Mouse (Mus musculus) right cerebral cortex, postnatal 4 days (tissue): ENCODE results near the gene Rbm28.

ENCODE experiments used
- DNase-seq: peaks from one replicate; pipeline ENCODE4 v3.0.0-alpha.2; 2022

Rbm28 gene

GRCm38 (mm10) chr6:29164314-29165244 lies at the start of gene Rbm28:
Rbm28 (minus strand) TSS chr6:29165006.
- peak; percentile 75 for DNase-seq

GRCm38 (mm10) chr6:29214245-29214644 lies 49.4 kb upstream of the Rbm28 start:
- DNase-seq: no peak

GRCm38 (mm10) chr6:29213436-29213835 lies 48.6 kb upstream of the Rbm28 start:
- no peak for DNase-seq

- DNase-seq: peak; percentile 75
Observed at GRCm38 (mm10) chr6:29211806-29212492, 47.1 kb upstream of the Rbm28 start.

- no peak for DNase-seq
Observed at GRCm38 (mm10) chr6:29211146-29211545, 46.3 kb upstream of the Rbm28 start.

GRCm38 (mm10) chr6:29210231-29210936 lies 45.6 kb upstream of the Rbm28 start:
- no peak for DNase-seq

- DNase-seq: no peak
Observed at GRCm38 (mm10) chr6:29208178-29208577, 43.4 kb upstream of the Rbm28 start.

GRCm38 (mm10) chr6:29207017-29207416 lies 42.2 kb upstream of the Rbm28 start:
- DNase-seq: no peak

GRCm38 (mm10) chr6:29206006-29206405 lies 41.2 kb upstream of the Rbm28 start:
- DNase-seq: no peak

- peak; percentile 67 for DNase-seq
Observed at GRCm38 (mm10) chr6:29204932-29205614, 40.3 kb upstream of the Rbm28 start.

GRCm38 (mm10) chr6:29203861-29204585 lies 39.2 kb upstream of the Rbm28 start:
- DNase-seq: no peak

- DNase-seq: no peak
Observed at GRCm38 (mm10) chr6:29203096-29203495, 38.3 kb upstream of the Rbm28 start.

- no peak for DNase-seq
Observed at GRCm38 (mm10) chr6:29201988-29202387, 37.2 kb upstream of the Rbm28 start.

- no peak for DNase-seq
Observed at GRCm38 (mm10) chr6:29201341-29201740, 36.5 kb upstream of the Rbm28 start.

- no peak for DNase-seq
Observed at GRCm38 (mm10) chr6:29200496-29200895, 35.7 kb upstream of the Rbm28 start.

- no peak for DNase-seq
Observed at GRCm38 (mm10) chr6:29199223-29199855, 34.5 kb upstream of the Rbm28 start.

GRCm38 (mm10) chr6:29198309-29199222 lies 33.8 kb upstream of the Rbm28 start:
- DNase-seq: peak; percentile 96

GRCm38 (mm10) chr6:29195846-29196698 lies 31.3 kb upstream of the Rbm28 start:
- DNase-seq: peak; percentile 1

GRCm38 (mm10) chr6:29195146-29195545 lies 30.3 kb upstream of the Rbm28 start:
- peak; percentile 0 for DNase-seq
